Mouse (Mus musculus) kidney, postnatal 4 days (tissue): ENCODE results near the gene Prmt6.

ENCODE experiments used
- DNase-seq, 2 experiments: peaks; one replicate each; pipeline ENCODE4 v3.0.0; 2021; ENCODE audit warnings: mixed read lengths in 2 of 2

Prmt6 gene

DNA sequence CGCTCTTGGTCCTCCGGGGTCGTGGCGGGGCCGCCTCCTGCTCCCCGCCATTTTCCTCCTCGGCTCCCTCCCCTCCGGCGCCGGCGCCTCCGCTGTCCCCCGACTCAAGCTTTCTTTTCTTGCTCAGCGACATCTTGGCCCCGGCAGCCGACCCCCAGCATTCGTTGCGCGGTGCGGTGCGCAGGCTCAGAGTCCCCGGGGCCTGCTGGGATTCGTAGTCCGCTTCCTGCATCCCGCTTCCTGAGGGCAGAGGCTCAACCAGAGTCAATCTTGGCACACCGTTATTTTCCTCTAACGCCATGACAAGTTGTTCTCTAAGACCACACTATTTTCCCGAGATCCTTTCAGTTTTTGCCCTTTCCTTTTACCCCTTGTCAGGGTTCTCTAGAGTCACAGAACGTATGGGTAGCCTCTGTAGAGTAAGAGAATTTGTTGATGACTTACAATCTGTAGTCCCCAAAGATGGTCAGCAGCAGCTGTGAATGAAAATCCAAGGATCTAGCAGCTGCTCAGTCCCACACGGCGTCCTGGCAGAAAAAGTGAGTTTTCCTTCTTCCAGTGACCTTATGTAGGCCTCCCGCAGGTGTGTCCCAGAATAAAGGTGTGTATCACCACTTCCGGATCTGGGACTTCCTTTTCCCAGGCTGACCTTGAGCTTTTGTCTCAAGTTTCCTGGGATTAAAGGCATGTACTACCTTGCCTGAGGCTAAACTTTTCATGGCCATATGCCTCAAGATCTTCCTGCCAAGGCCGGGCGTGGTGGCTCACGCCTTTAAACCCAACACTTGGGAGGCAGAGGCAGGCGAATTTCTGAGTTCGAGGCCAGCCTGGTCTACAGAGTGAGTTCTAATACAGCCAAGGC is at the start of gene Prmt6:
Gene Prmt6 (minus strand): TSS at position 160 of the 862 bp plus-strand sequence.
- DNase-seq: peak; percentile 92 to 94

DNA sequence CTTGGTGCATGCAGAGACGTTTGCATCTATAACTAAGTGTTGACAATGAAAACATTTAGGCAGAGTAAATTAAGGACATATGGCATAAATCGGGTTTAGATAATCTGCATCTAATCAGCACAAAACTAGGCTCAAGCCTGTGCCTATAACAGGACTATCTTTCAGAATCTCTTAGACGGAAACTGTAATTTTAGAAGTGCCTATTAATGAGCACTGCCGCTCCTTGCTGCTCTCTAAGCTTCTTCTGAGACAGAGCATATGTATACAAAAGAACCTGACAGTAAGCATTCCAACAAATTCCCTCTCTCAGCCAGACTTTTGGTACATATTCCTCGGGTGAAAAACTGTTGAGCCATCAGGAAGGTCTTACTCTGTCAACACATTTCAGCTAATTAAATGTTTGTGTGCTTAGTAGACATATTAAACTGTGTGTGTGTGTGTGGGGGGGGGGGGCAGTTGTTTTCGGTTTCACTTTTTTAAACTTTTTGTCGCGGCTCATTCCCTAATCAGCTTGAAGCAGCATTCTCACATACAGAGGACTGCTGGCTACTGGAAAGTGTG is 39.8 kb upstream of the Prmt6 start:
- DNase-seq: no peak

DNA sequence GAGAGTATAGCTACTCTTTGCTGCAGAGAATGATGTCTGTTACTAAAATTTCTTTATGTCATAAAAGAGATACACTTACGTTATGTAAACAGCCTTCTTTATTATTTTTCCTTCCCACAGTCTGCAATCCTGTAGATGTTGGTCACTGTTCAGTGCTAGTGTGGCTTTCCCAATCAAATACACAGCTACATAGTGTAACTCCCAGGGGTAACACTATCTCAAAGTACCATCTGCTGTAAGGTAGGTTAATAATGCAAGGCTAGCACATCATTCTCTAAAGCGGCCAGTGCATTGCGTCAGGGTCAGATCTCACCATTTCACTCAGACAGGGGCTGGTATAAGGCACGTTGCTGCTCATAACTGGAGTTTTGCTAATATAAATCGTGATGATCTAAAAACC is 31.9 kb upstream of the Prmt6 start:
- DNase-seq: no peak

DNA sequence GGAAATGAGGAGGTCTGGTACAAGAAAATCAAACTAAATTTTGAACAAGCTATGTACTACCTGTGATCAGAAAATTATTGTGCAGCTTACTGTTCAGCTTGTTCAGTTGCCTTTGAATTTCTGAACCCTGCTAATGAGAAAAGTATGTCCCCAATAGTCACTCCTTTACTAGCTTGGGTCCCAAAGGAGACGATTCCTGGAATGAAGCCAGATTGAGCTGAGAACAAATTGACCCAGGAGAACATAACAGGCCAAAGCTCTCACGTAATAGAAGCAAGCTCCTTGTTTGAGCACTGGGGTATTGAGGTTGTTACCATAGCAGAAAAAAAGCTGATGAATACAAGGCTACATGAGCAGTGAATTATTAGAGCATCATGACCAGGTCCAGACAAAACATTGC is 17.0 kb upstream of the Prmt6 start:
- DNase-seq: no peak

DNA sequence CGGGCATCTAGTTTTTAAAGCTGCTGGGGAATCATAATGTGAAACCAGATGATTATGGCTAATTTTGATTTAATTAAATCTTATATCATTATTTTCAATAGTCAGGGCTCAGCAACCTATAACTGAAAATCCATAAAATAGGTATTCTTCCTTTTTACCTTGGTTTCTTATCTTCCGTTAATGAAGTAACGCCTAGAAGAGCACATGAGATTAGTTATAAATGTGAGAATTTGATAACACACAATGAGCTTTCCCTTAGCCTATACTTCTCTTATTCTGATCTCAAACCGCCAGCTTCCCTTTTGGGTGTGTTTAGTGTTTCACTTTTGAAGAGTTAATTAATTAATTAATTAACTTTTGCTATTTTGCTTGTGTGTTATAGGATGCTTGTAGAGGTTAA is 2.3 kb upstream of the Prmt6 start:
- DNase-seq: no peak

DNA sequence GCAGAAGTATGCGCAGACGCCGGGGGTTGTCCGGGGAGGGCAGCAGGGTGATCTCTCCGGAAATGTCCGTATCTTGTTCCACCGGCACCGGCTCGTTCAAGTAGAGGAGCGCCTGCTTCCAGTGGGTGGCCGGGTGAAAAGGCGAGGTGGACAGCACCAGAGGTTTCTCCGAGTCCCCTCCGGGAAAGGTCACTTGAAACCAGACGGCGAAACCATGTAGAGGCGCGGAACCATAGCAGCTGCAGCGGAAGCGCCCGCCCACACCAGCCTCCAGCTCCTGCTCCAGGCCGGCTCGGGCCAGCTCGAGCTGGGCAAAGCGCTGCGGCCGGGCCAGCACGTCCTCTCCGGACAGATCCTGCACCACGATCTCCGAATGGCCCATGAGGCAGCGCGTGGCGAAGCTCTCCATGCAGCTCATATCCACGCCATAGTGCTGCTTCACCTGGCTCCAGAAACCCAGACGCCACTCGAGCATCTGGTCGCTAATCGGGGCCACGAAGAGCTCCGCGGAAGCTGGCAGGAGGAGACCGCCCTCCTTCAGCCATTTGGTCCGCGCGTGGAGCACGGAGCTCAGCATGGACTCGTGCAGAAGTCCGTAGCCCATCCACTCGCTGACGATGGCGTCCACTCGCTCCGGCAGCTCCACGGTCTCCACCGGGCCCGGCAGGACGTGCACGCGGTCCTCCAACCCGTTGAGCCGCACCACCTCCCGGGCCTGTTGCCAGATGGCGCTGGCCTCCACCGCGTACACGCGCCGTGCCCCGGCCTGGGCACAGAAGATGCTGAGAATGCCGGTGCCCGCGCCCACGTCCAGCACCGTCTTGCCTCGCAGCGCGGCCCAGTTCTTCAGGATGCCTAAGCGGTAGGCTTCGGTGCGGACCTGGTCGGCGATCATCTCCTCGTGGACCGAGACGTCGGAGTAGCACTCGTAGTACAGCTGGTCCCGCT is 633 bp downstream of the Prmt6 start:
- DNase-seq: peak; percentile 79 to 88

DNA sequence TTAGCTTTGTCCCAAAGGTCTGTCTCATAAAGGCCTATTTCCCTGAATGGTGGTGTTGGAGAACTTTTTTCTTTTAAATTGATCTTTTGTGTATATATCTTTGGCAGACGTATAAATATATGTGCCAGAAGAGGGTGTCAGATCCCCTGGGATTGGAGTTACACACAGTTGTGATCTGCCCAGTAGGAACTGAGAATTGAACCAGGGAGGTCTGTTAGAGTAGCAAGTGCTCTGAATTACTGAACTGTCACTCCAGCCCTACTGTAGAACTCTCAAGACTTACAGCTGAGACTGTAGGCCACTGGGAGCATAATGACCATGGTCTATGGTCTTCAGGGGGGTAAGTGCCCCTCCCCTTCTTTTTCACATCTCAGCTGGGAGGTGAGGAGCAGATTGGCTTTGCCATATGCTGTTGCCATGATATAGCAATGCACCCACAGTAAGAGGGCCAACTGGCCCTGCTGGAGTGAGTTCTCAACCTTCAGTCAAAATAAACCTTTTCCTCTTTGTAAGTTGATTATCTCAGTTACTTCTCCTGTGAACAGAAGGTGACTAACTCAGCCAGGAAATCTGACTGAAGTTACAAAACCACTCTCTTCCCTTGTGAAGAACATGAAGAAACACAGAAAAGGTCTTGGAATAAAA is 13.9 kb downstream of the Prmt6 start:
- no peak for DNase-seq
